Mouse (Mus musculus) neural tube, embryonic 10.5 days (tissue): ENCODE measurements around the gene Fam155a.
A peak's percentile ranks its signal among the peaks of the same experiment; 100 is the strongest.

Source experiments
- DNase-seq: peaks from one replicate; pipeline ENCODE4 v3.0.0-alpha.2; 2017; ENCODE audit warnings: low spot score; ENCODE audit errors: extremely low spot score

The Fam155a gene

GRCm38 (mm10) chr8:9188616-9189015 lies 582.3 kb downstream of the Fam155a start:
- DNase-seq = no peak

- DNase-seq = no peak
Measured at GRCm38 (mm10) chr8:9185200-9185599, 585.8 kb downstream of the Fam155a start.

- DNase-seq = no peak
Measured at GRCm38 (mm10) chr8:9182461-9182860, 588.5 kb downstream of the Fam155a start.

GRCm38 (mm10) chr8:9180686-9181315 lies 590.2 kb downstream of the Fam155a start:
- no peak for DNase-seq

- DNase-seq = no peak
Measured at GRCm38 (mm10) chr8:9176974-9177373, 594.0 kb downstream of the Fam155a start.

- DNase-seq = peak; percentile 64
Measured at GRCm38 (mm10) chr8:9174865-9175565, 595.9 kb downstream of the Fam155a start.

GRCm38 (mm10) chr8:9171848-9172247 lies 599.1 kb downstream of the Fam155a start:
- DNase-seq = no peak

GRCm38 (mm10) chr8:9167995-9168394 lies 603.0 kb downstream of the Fam155a start:
- DNase-seq = no peak

GRCm38 (mm10) chr8:9161606-9162005 lies 609.4 kb downstream of the Fam155a start:
- no peak for DNase-seq

- no peak for DNase-seq
Measured at GRCm38 (mm10) chr8:9159322-9159721, 611.6 kb downstream of the Fam155a start.

- no peak for DNase-seq
Measured at GRCm38 (mm10) chr8:9158652-9159051, 612.3 kb downstream of the Fam155a start.

- peak; percentile 53 for DNase-seq
Measured at GRCm38 (mm10) chr8:9157141-9157781, 613.7 kb downstream of the Fam155a start.
